In genomic region chr8:84738266-84738665, GRCm38 (mm10) we compare ENCODE assay signal across 7 mouse cellular contexts. TPM values are rescaled to one million over a fixed set of nuclear protein-coding genes. Genes with fewer than 3 reads are reported as not detected.
DNase-seq lines count a peak whose midpoint lies in the region; ATAC-seq and TF ChIP-seq lines count a peak whose summit lies in the region.

No protein-coding gene starts in this region.

- 25% methylated on average over 10 of the region's 10 CpGs for WGBS in embryonic facial prominence, embryonic 15.5 days
- 13% methylated on average over 10 of the region's 10 CpGs for WGBS in hindbrain, embryonic 16.5 days
- 4% methylated on average over 10 of the region's 10 CpGs for WGBS in neural tube, embryonic 12.5 days

- H3K4me1 ChIP-seq in embryonic facial prominence, embryonic 15.5 days: peaks cover 93% of the 10 kb centered on the region
- H3K4me1 ChIP-seq in hindbrain, embryonic 16.5 days (ENCODE audit: control insufficient read depth, insufficient read depth, low read depth, low read length): peaks cover 68% of the 10 kb centered on the region
- peaks cover 63% of the 10 kb centered on the region for H3K4me1 ChIP-seq in neural tube, embryonic 12.5 days

- H3K27ac ChIP-seq in left cerebral cortex, adult 2 months: peak overlapping the region; percentile 83
- H3K27ac ChIP-seq in embryonic facial prominence, embryonic 15.5 days (replicated peaks): peak overlapping the region; percentile 95
- 0 out of 2 replicates have a peak overlapping the region, but pooled peaks have one; percentile 36 for H3K27ac ChIP-seq in hindbrain, embryonic 16.5 days (ENCODE audit: low read depth, low read length)
- H3K27ac ChIP-seq in neural tube, embryonic 12.5 days: no peak overlapping the region

- peak overlapping the region; percentile 18; the same call in 1 of the 2 replicates for H3K4me2 ChIP-seq in embryonic facial prominence, embryonic 15.5 days (replicated peaks)
- no peak overlapping the region for H3K4me2 ChIP-seq in hindbrain, embryonic 16.5 days (ENCODE audit: low read length)
- H3K4me2 ChIP-seq in neural tube, embryonic 12.5 days (replicated peaks): peak overlapping the region; percentile 32

- TF ChIP-seq CTCF in left cerebral cortex, adult 2 months (IDR thresholded peaks at IDR 0.05): no peak

- no peak overlapping the region for H3K9ac ChIP-seq in embryonic facial prominence, embryonic 15.5 days
- H3K9ac ChIP-seq in hindbrain, embryonic 16.5 days (ENCODE audit: low read depth, low read length): peak overlapping the region; percentile 29; the same call in 1 of the 2 replicates
- H3K9ac ChIP-seq in neural tube, embryonic 12.5 days: 0 out of 2 replicates have a peak overlapping the region, but pooled peaks have one; percentile 17

- ATAC-seq in embryonic facial prominence, embryonic 15.5 days (ENCODE audit: insufficient number of reproducible peaks, low FRiP score, low TSS enrichment, low read depth): no peak
- ATAC-seq in hindbrain, embryonic 16.5 days: no peak
- no peak for ATAC-seq in neural tube, embryonic 12.5 days (ENCODE audit: low FRiP score, low read depth)

- H3K27me3 ChIP-seq in embryonic facial prominence, embryonic 15.5 days: no peaks in the 10 kb centered on the region
- H3K27me3 ChIP-seq in hindbrain, embryonic 16.5 days (replicated peaks; ENCODE audit: control insufficient read depth, insufficient read depth, low read length): peaks cover 27% of the 10 kb centered on the region
- peaks cover 86% of the 10 kb centered on the region for H3K27me3 ChIP-seq in neural tube, embryonic 12.5 days (replicated peaks)

- H3K36me3 ChIP-seq in embryonic facial prominence, embryonic 15.5 days: no peaks in the 10 kb centered on the region
- no peaks in the 10 kb centered on the region for H3K36me3 ChIP-seq in hindbrain, embryonic 16.5 days (ENCODE audit: control insufficient read depth, insufficient read depth, low read length)
- H3K36me3 ChIP-seq in neural tube, embryonic 12.5 days: no peaks in the 10 kb centered on the region; the same call in 1 of the 2 replicates

- intact Hi-C loops in left cerebral cortex, adult 2 months (cut with DNase I): loop anchor here (2.0 to 5.0 kb wide), 3 partner anchors 34 to 73 kb away; no protein-coding TSS in a partner anchor
- intact Hi-C loops in left cerebral cortex, postnatal 4 days (cut with DNase I): no loop called here

- DNase-seq in left cerebral cortex, adult 2 months (ENCODE audit: extremely low spot score in 1 of 2, low spot score in 2 of 2): no peak
- DNase-seq in left cerebral cortex, postnatal 4 days: no peak
- no peak for DNase-seq in adrenal gland, postnatal 4 days (ENCODE audit: low spot score in 2 of 2)
- DNase-seq in cerebellum, adult 18-20 months: no peak

- H3K9me3 ChIP-seq in embryonic facial prominence, embryonic 15.5 days (replicated peaks): no peaks in the 10 kb centered on the region
- H3K9me3 ChIP-seq in hindbrain, embryonic 16.5 days (ENCODE audit: control insufficient read depth, low read length): no peaks in the 10 kb centered on the region
- no peaks in the 10 kb centered on the region for H3K9me3 ChIP-seq in neural tube, embryonic 12.5 days

- no peak overlapping the region for H3K4me3 ChIP-seq in left cerebral cortex, adult 2 months
- H3K4me3 ChIP-seq in embryonic facial prominence, embryonic 15.5 days (replicated peaks): no peak overlapping the region
- no peak overlapping the region for H3K4me3 ChIP-seq in hindbrain, embryonic 16.5 days (ENCODE audit: low read length)
- no peak overlapping the region for H3K4me3 ChIP-seq in neural tube, embryonic 12.5 days

RNA-seq across cellular contexts. Expression of gene G430095P16Rik, which starts 15.5 kb away (rescaled TPM):
- total RNA-seq in left cerebral cortex, adult 2 months (2021): not detected
- not detected for total RNA-seq in left cerebral cortex, postnatal 4 days (2021)
- 4.2 and 4.9 TPM in 2 replicates for polyA plus RNA-seq in embryonic facial prominence, embryonic 15.5 days (2015; fragmentation: Nextera tagmentation; extraction: Ambion mirVana)
- 0.82 and 0.89 TPM in 2 replicates for polyA plus RNA-seq in hindbrain, embryonic 16.5 days (2015; fragmentation: Nextera tagmentation; extraction: Ambion mirVana)
- polyA plus RNA-seq in neural tube, embryonic 12.5 days (2016; fragmentation: Nextera tagmentation; extraction: Ambion mirVana): 2.5 and 2.6 TPM in 2 replicates
- total RNA-seq in adrenal gland, postnatal 4 days (2021): 1 to 10 TPM; 1.2 TPM

RNA-seq across cellular contexts. Expression of gene Lyl1, which starts 37.0 kb away (rescaled TPM):
- 1 to 10 TPM; 1.6 to 2.6 TPM for total RNA-seq in left cerebral cortex, adult 2 months (2021)
- total RNA-seq in left cerebral cortex, postnatal 4 days (2021): 1 to 10 TPM; 3.0 to 3.3 TPM
- 5.8 and 6.0 TPM in 2 replicates for polyA plus RNA-seq in embryonic facial prominence, embryonic 15.5 days (2015; fragmentation: Nextera tagmentation; extraction: Ambion mirVana)
- 2.6 and 3.2 TPM in 2 replicates for polyA plus RNA-seq in hindbrain, embryonic 16.5 days (2015; fragmentation: Nextera tagmentation; extraction: Ambion mirVana)
- polyA plus RNA-seq in neural tube, embryonic 12.5 days (2016; fragmentation: Nextera tagmentation; extraction: Ambion mirVana): 4.4 and 4.5 TPM in 2 replicates
- total RNA-seq in adrenal gland, postnatal 4 days (2021): 1 to 10 TPM; 6.5 to 7.2 TPM

RNA-seq across cellular contexts. Expression of gene Nacc1, which starts 50.6 kb away (rescaled TPM):
- total RNA-seq in left cerebral cortex, adult 2 months (2021): 10 to 100 TPM; 95.5 to 96.8 TPM
- total RNA-seq in left cerebral cortex, postnatal 4 days (2021): 10 to 100 TPM; 68.4 to 72.1 TPM
- polyA plus RNA-seq in embryonic facial prominence, embryonic 15.5 days (2015; fragmentation: Nextera tagmentation; extraction: Ambion mirVana): 16.7 and 16.9 TPM in 2 replicates
- 12.4 and 15.5 TPM in 2 replicates for polyA plus RNA-seq in hindbrain, embryonic 16.5 days (2015; fragmentation: Nextera tagmentation; extraction: Ambion mirVana)
- polyA plus RNA-seq in neural tube, embryonic 12.5 days (2016; fragmentation: Nextera tagmentation; extraction: Ambion mirVana): 17.2 and 19.2 TPM in 2 replicates
- 10 to 100 TPM; 88.9 to 89.0 TPM for total RNA-seq in adrenal gland, postnatal 4 days (2021)

RNA-seq across cellular contexts. Expression of gene Trmt1, which starts 52.2 kb away (rescaled TPM):
- total RNA-seq in left cerebral cortex, adult 2 months (2021): 100 to 1,000 TPM; 108 to 115 TPM
- 100 to 1,000 TPM; 110 to 112 TPM for total RNA-seq in left cerebral cortex, postnatal 4 days (2021)
- polyA plus RNA-seq in embryonic facial prominence, embryonic 15.5 days (2015; fragmentation: Nextera tagmentation; extraction: Ambion mirVana): 69.1 and 78.2 TPM in 2 replicates
- polyA plus RNA-seq in hindbrain, embryonic 16.5 days (2015; fragmentation: Nextera tagmentation; extraction: Ambion mirVana): 66.8 and 71.2 TPM in 2 replicates
- 58.5 and 59.1 TPM in 2 replicates for polyA plus RNA-seq in neural tube, embryonic 12.5 days (2016; fragmentation: Nextera tagmentation; extraction: Ambion mirVana)
- total RNA-seq in adrenal gland, postnatal 4 days (2021): 100 to 1,000 TPM; 122 to 124 TPM
